Mouse (Mus musculus) intestine, embryonic 14.5 days (tissue): ENCODE measurements around the gene Gm12695. TPM values are rescaled to one million over a fixed set of nuclear protein-coding genes. Genes with fewer than 3 reads are reported as not detected.

Experiments used
- ATAC-seq: fragments of 200-750 bp; cut with Nextera tagmentation; replicated peaks from 2 replicates; pipeline ENCODE4 v1.8.0; 2017; ENCODE audit warnings: low read depth, moderate number of reproducible peaks, moderate TSS enrichment, moderate library complexity; ENCODE audit not compliant: low FRiP score, low TSS enrichment
- DNase-seq: peaks from one replicate; pipeline ENCODE4 v3.0.0-alpha.2; 2018; ENCODE audit warnings: low spot score
- H3K27ac ChIP-seq: fragments of 300-500 bp; sonication (generic); 2 replicates; pipeline ENCODE4 v1.5.1; 2014; ENCODE audit warnings: low read depth, mild to moderate bottlenecking, control low read depth
- H3K27me3 ChIP-seq: fragments of 300-500 bp; sonication (generic); replicated peaks from 2 replicates; pipeline ENCODE4 v1.6.1; 2014; ENCODE audit warnings: low read length, control low read depth; ENCODE audit not compliant: control insufficient read depth, insufficient read depth
- H3K36me3 ChIP-seq: fragments of 300-500 bp; sonication (generic); 2 replicates; pipeline ENCODE4 v1.6.1; 2014; ENCODE audit warnings: low read length, control low read depth; ENCODE audit not compliant: control insufficient read depth, insufficient read depth
- H3K4me1 ChIP-seq: fragments of 300-500 bp; sonication (generic); replicated peaks from 2 replicates; pipeline ENCODE4 v1.6.1; 2014; ENCODE audit warnings: low read length, control low read depth, mixed read lengths; ENCODE audit not compliant: control insufficient read depth, insufficient read depth
- H3K4me2 ChIP-seq: fragments of 300-500 bp; sonication (generic); 2 replicates; pipeline ENCODE4 v1.6.1; 2014; ENCODE audit warnings: low read length
- H3K4me3 ChIP-seq: fragments of 300-500 bp; sonication (generic); 2 replicates; pipeline ENCODE4 v1.5.1; 2014; ENCODE audit warnings: low read depth, low read length, control low read depth, mixed read lengths
- H3K9ac ChIP-seq: fragments of 300-500 bp; sonication (generic); 2 replicates; pipeline ENCODE4 v1.6.1; 2014; ENCODE audit warnings: mild to moderate bottlenecking, low read length
- H3K9me3 ChIP-seq: fragments of 300-500 bp; sonication (generic); 2 replicates; pipeline ENCODE4 v1.6.1; 2016; ENCODE audit warnings: low read length, control low read depth; ENCODE audit not compliant: control insufficient read depth
- WGBS: fragments of 180-500 bp; shearing (Covaris S2); extraction: QIAGEN DNeasy Blood & Tissue Kit; methylation state at CpG from one replicate; pipeline ENCODE4 v1.1.7; 2014; 5-methylcytosine and 5-hydroxymethylcytosine counted together
- polyA plus RNA-seq: library from polyadenylated mRNA; unstranded; fragments of >200 nt; fragmentation: Nextera tagmentation; extraction: Ambion mirVana; gene quantifications from 2 replicates; pipeline ENCODE4 v1.2.1, GENCODE M21; 2014

Gm12695 gene
- polyA plus RNA-seq, result not detected in 2 replicates

DNA sequence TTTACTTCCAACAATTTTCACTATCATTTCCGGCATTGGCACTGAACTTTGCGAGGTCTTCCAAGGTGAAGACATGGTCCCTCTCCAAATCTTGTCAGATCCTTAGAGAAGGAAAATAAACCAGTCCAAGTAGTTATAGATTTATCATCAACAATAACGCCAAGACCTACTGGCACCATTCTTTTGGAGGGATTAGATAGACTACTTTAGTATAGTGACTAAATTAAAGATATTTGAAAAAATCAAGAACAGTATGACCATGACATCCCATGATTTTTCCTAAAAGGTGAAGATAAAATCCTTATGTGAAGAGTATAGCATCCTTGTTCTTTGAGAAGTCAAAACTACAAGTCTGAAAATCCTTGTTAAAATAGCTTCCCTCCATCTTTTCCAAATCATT, at the start of gene Gm12695:
Gene Gm12695, minus strand, starts transcription at position 101 of the 400 bp plus-strand sequence.
- DNase-seq (no peak), ATAC-seq (no peak)
- Histone ChIP-seq H3K36me3 (no peaks in the 10 kb centered on the region), H3K4me1 (no peaks in the 10 kb centered on the region), H3K4me3 (no peak within 1 kb of the TSS), H3K9ac (no peak within 1 kb of the TSS), H3K9me3 (no peaks in the 10 kb centered on the region), H3K27ac (no peak within 1 kb of the TSS), H3K27me3 (no peaks in the 10 kb centered on the region), H3K4me2 (no peak within 1 kb of the TSS)
- 86% methylated on average over 3 of the region's 3 CpGs for WGBS

GRCm38 (mm10) chr4:96825540-96826045, 40.6 kb upstream of the Gm12695 start:
- Histone ChIP-seq H3K4me2 (no peak overlapping the region), H3K27ac (no peak overlapping the region), H3K4me3 (no peak overlapping the region), H3K9me3 (no peaks in the 10 kb centered on the region), H3K27me3 (no peaks in the 10 kb centered on the region), H3K36me3 (no peaks in the 10 kb centered on the region), H3K9ac (no peak overlapping the region), H3K4me1 (no peaks in the 10 kb centered on the region)
- WGBS, result 82% methylated on average over 4 of the region's 4 CpGs
- ATAC-seq (no peak), DNase-seq (no peak)

- 44% methylated on average over 6 of the region's 6 CpGs for WGBS
Observed at GRCm38 (mm10) chr4:96806824-96807808, 22.1 kb upstream of the Gm12695 start.

GRCm38 (mm10) chr4:96799380-96800157, 14.6 kb upstream of the Gm12695 start:
- Histone ChIP-seq H3K27ac (no peak overlapping the region), H3K9ac (no peak overlapping the region), H3K36me3 (no peaks in the 10 kb centered on the region), H3K4me3 (no peak overlapping the region), H3K27me3 (no peaks in the 10 kb centered on the region), H3K9me3 (no peaks in the 10 kb centered on the region), H3K4me2 (no peak overlapping the region), H3K4me1 (0 out of 2 replicates have a peak, but pooled peaks cover 3% of the 10 kb centered on the region)
- ATAC-seq, result no peak
- 42% methylated on average over 7 of the region's 7 CpGs for WGBS
- DNase-seq, result peak; percentile 57

More at GRCm38 (mm10) chr4:96806824-96807808, 22.1 kb upstream of the Gm12695 start:
- Histone ChIP-seq H3K4me3 (no peak overlapping the region), H3K4me1 (no peaks in the 10 kb centered on the region), H3K9me3 (no peaks in the 10 kb centered on the region), H3K36me3 (no peaks in the 10 kb centered on the region), H3K4me2 (no peak overlapping the region), H3K27ac (no peak overlapping the region), H3K9ac (no peak overlapping the region), H3K27me3 (no peaks in the 10 kb centered on the region)
- DNase-seq (no peak), ATAC-seq (0 out of 2 replicates have a peak, but pooled peaks have one; percentile 43)

GRCm38 (mm10) chr4:96797583-96797982, 12.6 kb upstream of the Gm12695 start:
- no peak for ATAC-seq
- H3K27me3 ChIP-seq, result no peaks in the 10 kb centered on the region

GRCm38 (mm10) chr4:96791301-96791700, 6.3 kb upstream of the Gm12695 start:
- DNase-seq (no peak), ATAC-seq (no peak)
- Histone ChIP-seq H3K9me3 (no peaks in the 10 kb centered on the region), H3K9ac (no peak overlapping the region), H3K27ac (no peak overlapping the region), H3K36me3 (no peaks in the 10 kb centered on the region), H3K27me3 (no peaks in the 10 kb centered on the region), H3K4me1 (no peaks in the 10 kb centered on the region), H3K4me3 (no peak overlapping the region), H3K4me2 (no peak overlapping the region)

More at GRCm38 (mm10) chr4:96797583-96797982, 12.6 kb upstream of the Gm12695 start:
- Histone ChIP-seq H3K4me3 (no peak overlapping the region), H3K9me3 (no peaks in the 10 kb centered on the region), H3K27ac (no peak overlapping the region), H3K4me2 (no peak overlapping the region), H3K4me1 (0 out of 2 replicates have a peak, but pooled peaks cover 3% of the 10 kb centered on the region), H3K36me3 (no peaks in the 10 kb centered on the region), H3K9ac (no peak overlapping the region)
- 44% methylated on average over 1 of the region's 1 CpGs for WGBS
- no peak for DNase-seq

GRCm38 (mm10) chr4:96789905-96790304, 4.9 kb upstream of the Gm12695 start:
- no peaks in the 10 kb centered on the region for H3K36me3 ChIP-seq
- H3K27ac ChIP-seq, result no peak overlapping the region
- no peak overlapping the region for H3K9ac ChIP-seq
- 25% methylated on average over 3 of the region's 3 CpGs for WGBS
- no peak overlapping the region for H3K4me2 ChIP-seq
- ATAC-seq (no peak), DNase-seq (no peak)
- no peaks in the 10 kb centered on the region for H3K4me1 ChIP-seq
- H3K4me3 ChIP-seq, result no peak overlapping the region
- H3K9me3 ChIP-seq, result no peaks in the 10 kb centered on the region
- no peaks in the 10 kb centered on the region for H3K27me3 ChIP-seq

DNA sequence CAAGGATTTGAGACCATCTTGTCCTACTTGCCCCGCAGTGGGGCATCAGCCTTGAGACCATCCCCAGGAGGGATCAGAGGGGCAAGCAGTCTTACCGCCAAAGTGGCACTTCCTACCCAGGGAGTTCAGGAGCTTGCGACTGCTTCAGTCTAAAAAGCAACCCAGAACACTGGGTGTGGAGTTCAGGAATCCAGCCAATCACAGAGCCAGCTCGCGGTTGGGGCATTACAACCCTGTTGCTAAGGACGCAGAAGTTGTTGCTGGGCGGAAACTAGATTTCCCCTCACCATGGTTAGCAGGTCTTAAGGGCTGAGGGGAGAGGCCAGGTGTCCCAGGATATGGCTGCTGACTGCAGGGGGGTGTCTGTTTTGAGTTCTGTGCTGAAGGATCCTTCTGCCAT, 1.6 kb upstream of the Gm12695 start:
- ATAC-seq (0 out of 2 replicates have a peak, but pooled peaks have one; percentile 36), DNase-seq (no peak)
- H3K4me3 ChIP-seq, result no peak overlapping the region
- no peaks in the 10 kb centered on the region for H3K27me3 ChIP-seq
- H3K9me3 ChIP-seq, result no peaks in the 10 kb centered on the region
- 18% methylated on average over 7 of the region's 7 CpGs for WGBS
- H3K4me1 ChIP-seq, result no peaks in the 10 kb centered on the region
- no peak overlapping the region for H3K27ac ChIP-seq
- H3K4me2 ChIP-seq, result no peak overlapping the region
- no peaks in the 10 kb centered on the region for H3K36me3 ChIP-seq
- H3K9ac ChIP-seq, result no peak overlapping the region
